Mouse (Mus musculus): ENCODE data around the gene Pgap3.
A peak's percentile ranks its signal among the peaks of the same experiment; 100 is the strongest.

Pgap3 gene

GRCm38 (mm10) chr11:98400161-98400726, at the start of gene Pgap3:
Pgap3 (minus strand) TSS chr11:98400490.
- peak; percentile 88 for DNase-seq (ENCODE audit: low read depth, low spot score)

- DNase-seq (ENCODE audit: low read depth, low spot score), result no peak
Observed at GRCm38 (mm10) chr11:98449419-98449818, 49.1 kb upstream of the Pgap3 start.

- no peak for DNase-seq (ENCODE audit: low read depth, low spot score)
Observed at GRCm38 (mm10) chr11:98448191-98448790, 48.0 kb upstream of the Pgap3 start.

- DNase-seq (ENCODE audit: low read depth, low spot score), result no peak
Observed at GRCm38 (mm10) chr11:98447475-98447834, 47.2 kb upstream of the Pgap3 start.

GRCm38 (mm10) chr11:98446562-98447474, 46.5 kb upstream of the Pgap3 start:
- no peak for DNase-seq (ENCODE audit: low read depth, low spot score)

- DNase-seq (ENCODE audit: low read depth, low spot score), result no peak
Observed at GRCm38 (mm10) chr11:98446213-98446561, 45.9 kb upstream of the Pgap3 start, which contains the start of gene Grb7. Grb7 (plus strand) TSS chr11:98446394.

GRCm38 (mm10) chr11:98445679-98446078, 45.4 kb upstream of the Pgap3 start:
- no peak for DNase-seq (ENCODE audit: low read depth, low spot score)

- DNase-seq (ENCODE audit: low read depth, low spot score), result no peak
Observed at GRCm38 (mm10) chr11:98445238-98445637, 44.9 kb upstream of the Pgap3 start.

- no peak for DNase-seq (ENCODE audit: low read depth, low spot score)
Observed at GRCm38 (mm10) chr11:98443688-98444087, 43.4 kb upstream of the Pgap3 start.

GRCm38 (mm10) chr11:98438331-98439158, 38.3 kb upstream of the Pgap3 start, which contains the start of gene Mien1:
Mien1 (minus strand) TSS chr11:98438991.
- DNase-seq (ENCODE audit: low read depth, low spot score), result peak; percentile 89

- no peak for DNase-seq (ENCODE audit: low read depth, low spot score)
Observed at GRCm38 (mm10) chr11:98437441-98437840, 37.2 kb upstream of the Pgap3 start.

- DNase-seq (ENCODE audit: low read depth, low spot score), result no peak
Observed at GRCm38 (mm10) chr11:98435723-98436122, 35.4 kb upstream of the Pgap3 start.

- DNase-seq (ENCODE audit: low read depth, low spot score), result no peak
Observed at GRCm38 (mm10) chr11:98431743-98432502, 31.6 kb upstream of the Pgap3 start.

- no peak for DNase-seq (ENCODE audit: low read depth, low spot score)
Observed at GRCm38 (mm10) chr11:98428436-98428835, 28.1 kb upstream of the Pgap3 start.

GRCm38 (mm10) chr11:98426592-98426991, 26.3 kb upstream of the Pgap3 start:
- no peak for DNase-seq (ENCODE audit: low read depth, low spot score)

GRCm38 (mm10) chr11:98418939-98419547, 18.8 kb upstream of the Pgap3 start:
- no peak for DNase-seq (ENCODE audit: low read depth, low spot score)

GRCm38 (mm10) chr11:98418273-98418672, 18.0 kb upstream of the Pgap3 start:
- DNase-seq (ENCODE audit: low read depth, low spot score), result no peak

GRCm38 (mm10) chr11:98417074-98417473, 16.8 kb upstream of the Pgap3 start:
- DNase-seq (ENCODE audit: low read depth, low spot score), result no peak

- DNase-seq (ENCODE audit: low read depth, low spot score), result no peak
Observed at GRCm38 (mm10) chr11:98414162-98414561, 13.9 kb upstream of the Pgap3 start.

- no peak for DNase-seq (ENCODE audit: low read depth, low spot score)
Observed at GRCm38 (mm10) chr11:98413731-98414130, 13.4 kb upstream of the Pgap3 start.
